Mouse (Mus musculus) regulatory T cell (primary cell): ENCODE measurements around the gene Mpped2.

ENCODE experiments used
- in situ Hi-C: fragments of 300-600 bp; cut with MboI, MseI; formaldehyde crosslinking; loops from one replicate; pipeline ENCODE4 v1.15.1; 2025; ENCODE audit warnings: high pct_unique_total_duplicates

Mpped2 gene

GRCm38 (mm10) chr2:106692783-106693701, at the start of gene Mpped2:
TSS of gene Mpped2 (plus strand) at chr2:106693269.
- in situ Hi-C loops = no loop called here

- in situ Hi-C loops = no loop called here
These were observed 48.3 kb upstream of the Mpped2 start for GRCm38 (mm10) chr2:106644782-106645181.

GRCm38 (mm10) chr2:106649686-106650570, 43.1 kb upstream of the Mpped2 start:
- in situ Hi-C loops = no loop called here

GRCm38 (mm10) chr2:106652151-106652550, 40.9 kb upstream of the Mpped2 start:
- in situ Hi-C loops = no loop called here

- in situ Hi-C loops = no loop called here
These were observed 40.3 kb upstream of the Mpped2 start for GRCm38 (mm10) chr2:106652741-106653140.

DNA sequence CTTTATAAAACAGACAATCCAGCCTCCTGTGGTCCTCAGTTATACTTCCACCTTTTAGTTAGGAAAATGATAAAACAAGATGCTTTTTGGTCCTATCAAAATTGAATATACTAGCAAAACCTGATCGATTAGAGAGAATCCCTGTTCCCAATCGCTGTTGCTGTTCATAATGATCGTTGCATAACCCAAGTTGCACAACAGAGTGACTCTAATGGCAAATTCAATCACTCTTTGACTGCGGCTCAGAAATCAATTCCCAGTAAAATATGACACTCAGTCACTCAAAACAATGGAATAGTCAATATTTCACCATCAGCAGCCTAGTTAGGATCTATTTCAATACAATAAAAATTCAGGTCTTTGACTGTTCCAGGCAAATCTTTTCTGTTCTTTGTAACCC, 39.8 kb upstream of the Mpped2 start:
- in situ Hi-C loops = no loop called here

- in situ Hi-C loops = no loop called here
These were observed 37.8 kb upstream of the Mpped2 start for GRCm38 (mm10) chr2:106655271-106655670.

DNA sequence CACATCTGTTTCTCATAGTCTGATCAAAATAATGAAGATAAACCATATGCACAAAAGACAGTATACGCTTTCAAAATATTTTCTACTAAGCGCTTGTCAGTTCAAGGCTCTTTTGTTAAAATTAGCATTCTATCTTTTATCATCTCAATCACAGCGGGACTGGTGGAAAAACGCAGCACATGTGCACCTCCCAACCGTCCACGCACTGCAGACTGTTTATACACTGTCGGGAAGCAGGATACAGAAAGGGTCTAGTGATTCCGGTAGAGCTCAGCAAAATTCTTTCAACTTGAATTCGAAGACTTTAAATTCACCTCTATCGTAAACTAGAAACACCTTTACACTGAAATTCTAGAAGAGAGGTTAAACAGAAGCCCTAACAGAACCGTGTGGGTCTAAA, 27.8 kb upstream of the Mpped2 start:
- in situ Hi-C loops = no loop called here

- in situ Hi-C loops = no loop called here
These were observed 18.8 kb upstream of the Mpped2 start for GRCm38 (mm10) chr2:106674319-106674718.

- in situ Hi-C loops = no loop called here
These were observed 15.6 kb upstream of the Mpped2 start for GRCm38 (mm10) chr2:106677449-106677848.

GRCm38 (mm10) chr2:106679720-106680455, 13.2 kb upstream of the Mpped2 start:
- in situ Hi-C loops = no loop called here

GRCm38 (mm10) chr2:106683185-106683831, 9.8 kb upstream of the Mpped2 start:
- in situ Hi-C loops = no loop called here

DNA sequence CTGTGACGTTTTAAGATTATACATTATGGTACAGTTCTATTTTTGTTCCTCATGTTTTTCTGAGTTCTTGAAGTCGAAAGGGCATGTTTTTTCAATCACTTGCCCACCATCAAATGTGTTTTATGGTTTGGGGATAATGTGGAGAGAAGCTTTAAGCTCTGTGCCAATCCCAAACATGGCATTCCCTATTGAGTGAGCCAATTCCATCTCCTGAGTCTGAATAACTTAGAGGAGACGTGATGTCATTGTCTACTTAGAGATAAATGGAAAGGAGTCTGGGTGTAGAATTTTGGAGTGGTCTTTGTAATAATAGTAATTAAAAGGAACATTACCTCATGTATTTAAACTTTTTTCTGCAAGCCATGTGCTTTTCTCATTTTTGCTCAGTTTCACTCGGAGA, 9.2 kb upstream of the Mpped2 start:
- in situ Hi-C loops = no loop called here

DNA sequence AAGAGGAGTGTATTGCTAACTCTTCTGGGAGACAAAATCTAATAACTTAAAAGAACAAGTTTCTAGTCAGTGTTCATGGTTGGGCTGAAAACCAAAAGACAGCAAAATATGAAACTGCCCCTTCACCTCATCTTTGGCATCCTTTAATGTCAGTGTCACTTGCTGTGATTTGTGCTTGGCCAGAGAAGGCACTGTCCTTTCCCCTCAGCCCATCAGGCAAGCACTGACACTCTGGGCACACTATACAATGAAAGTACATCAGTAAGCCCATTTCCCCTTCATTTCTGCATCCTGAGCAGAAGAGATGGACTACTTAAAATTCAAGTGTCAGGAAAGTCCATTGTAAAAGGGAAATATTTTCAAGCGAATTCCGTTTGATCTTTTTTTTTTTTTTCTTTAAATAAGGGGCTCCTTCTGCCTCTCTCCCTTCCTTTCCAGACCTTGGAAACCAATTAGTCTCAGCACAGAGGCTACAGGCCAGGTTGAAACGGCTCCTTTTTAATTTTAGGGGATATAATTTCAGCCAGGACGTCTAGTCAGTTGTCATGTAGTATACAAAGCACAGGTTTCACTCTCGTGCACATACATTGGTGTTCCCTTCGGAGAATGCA, 1.2 kb upstream of the Mpped2 start:
- in situ Hi-C loops = no loop called here

DNA sequence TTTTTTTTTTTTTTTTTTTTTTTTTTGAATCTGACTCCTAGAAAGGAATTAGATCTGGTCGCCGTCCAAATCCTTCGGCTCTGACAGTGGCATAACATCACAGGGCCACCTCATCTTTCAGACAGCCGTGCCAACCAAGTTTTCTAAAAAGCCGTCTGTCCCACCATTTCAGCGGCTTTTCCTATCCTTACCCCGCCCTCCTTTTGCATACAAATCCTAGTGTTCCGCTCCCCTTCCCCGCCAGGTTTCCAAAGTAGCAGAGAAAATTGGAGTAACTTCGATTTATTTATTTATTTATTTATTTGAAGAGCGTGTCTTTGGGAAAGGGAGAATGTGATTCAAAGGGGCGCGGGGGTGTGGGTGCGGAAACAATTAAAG, 675 bp upstream of the Mpped2 start:
- in situ Hi-C loops = no loop called here

GRCm38 (mm10) chr2:106693702-106694566, 865 bp downstream of the Mpped2 start:
- in situ Hi-C loops = no loop called here

- in situ Hi-C loops = no loop called here
These were observed 1.5 kb downstream of the Mpped2 start for GRCm38 (mm10) chr2:106694567-106694885.

- in situ Hi-C loops = no loop called here
These were observed 2.0 kb downstream of the Mpped2 start for GRCm38 (mm10) chr2:106694886-106695733.

- in situ Hi-C loops = no loop called here
These were observed 2.6 kb downstream of the Mpped2 start for GRCm38 (mm10) chr2:106695734-106696022.
